ENCODE assay signal across 49 mouse cellular contexts in the genomic region with DNA sequence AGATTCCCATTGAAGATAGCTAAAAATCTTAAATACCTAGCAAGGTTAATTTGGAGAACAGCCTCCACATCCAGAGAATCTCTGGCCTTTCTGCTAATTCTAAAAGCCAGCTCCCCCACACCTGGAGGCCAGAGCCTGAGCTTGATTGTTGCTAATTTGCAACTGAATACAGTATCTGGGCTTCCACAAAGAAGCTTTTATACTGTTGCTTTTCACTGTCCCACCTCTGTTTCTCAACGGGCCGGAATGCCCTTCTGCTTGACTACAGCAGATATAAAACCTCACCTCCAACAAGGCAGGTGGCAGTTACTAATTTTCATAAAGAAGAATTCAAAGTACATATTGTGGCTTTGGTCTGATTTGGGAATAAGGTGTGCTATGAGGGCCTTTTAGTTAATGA. TPM values are rescaled to one million over a fixed set of nuclear protein-coding genes. Genes with fewer than 3 reads are reported as not detected.
"Had no signal": no experiment of that assay in that cellular context is flagged by ENCODE, and none has a peak within 500 bp of the region (broad histone marks: within the 10 kb centered on the region; RNA-seq: fewer than 3 reads in every experiment).

No protein-coding gene starts in this region.

- H3K9me3 ChIP-seq: heart, embryonic 15.5 days; hindbrain, embryonic 12.5 days; hindbrain, embryonic 15.5 days; intestine, embryonic 15.5 days; kidney, embryonic 15.5 days had no signal

- H3K4me2 ChIP-seq: heart, embryonic 12.5 days; heart, embryonic 13.5 days; heart, embryonic 15.5 days; hindbrain, embryonic 12.5 days; hindbrain, embryonic 13.5 days; hindbrain, embryonic 14.5 days; hindbrain, embryonic 15.5 days; intestine, embryonic 15.5 days; kidney, embryonic 15.5 days had no signal

- H3K27ac ChIP-seq: heart, embryonic 13.5 days; heart, embryonic 15.5 days; hindbrain, embryonic 10.5 days; hindbrain, embryonic 12.5 days; hindbrain, embryonic 13.5 days; hindbrain, embryonic 14.5 days; hindbrain, embryonic 15.5 days; hindbrain, postnatal 0 days; intestine, embryonic 15.5 days; kidney, embryonic 15.5 days; kidney, postnatal 0 days; layer of hippocampus, adult 2 months; left cerebral cortex, adult 2 months had no signal

- H3K4me1 ChIP-seq: heart, embryonic 12.5 days; heart, embryonic 13.5 days; heart, embryonic 15.5 days; hindbrain, embryonic 10.5 days; hindbrain, embryonic 12.5 days; hindbrain, embryonic 13.5 days; hindbrain, embryonic 15.5 days; intestine, embryonic 15.5 days; kidney, embryonic 15.5 days had no signal

- H3K27me3 ChIP-seq: heart, embryonic 12.5 days; heart, embryonic 13.5 days; heart, embryonic 15.5 days; hindbrain, embryonic 12.5 days; hindbrain, embryonic 13.5 days; hindbrain, embryonic 15.5 days; intestine, embryonic 15.5 days; kidney, embryonic 15.5 days had no signal

- ATAC-seq: hindbrain, embryonic 16.5 days; hindbrain, postnatal 0 days; inflammation-experienced regulatory T-cells, adult 6 months; intestine, embryonic 15.5 days; intestine, embryonic 16.5 days; intestine, postnatal 0 days had no signal

- H3K9ac ChIP-seq: heart, embryonic 12.5 days; heart, embryonic 13.5 days; heart, embryonic 15.5 days; hindbrain, embryonic 12.5 days; hindbrain, embryonic 13.5 days; hindbrain, embryonic 14.5 days; hindbrain, embryonic 15.5 days; intestine, embryonic 15.5 days; kidney, embryonic 15.5 days had no signal

- DNase-seq: heart, postnatal 10 days; heart, postnatal 14 days; heart, postnatal 36 days; heart, postnatal 4 days; kidney, adult 11 months; kidney, adult 18-20 months; kidney, adult 2 months; kidney, adult 8-10 months; kidney, adult 9 months; kidney, postnatal 10 days; kidney, postnatal 14 days; kidney, postnatal 25 days; kidney, postnatal 36 days; kidney, postnatal 4 days; layer of hippocampus, postnatal 36 days had no signal

- H3K4me3 ChIP-seq: heart, embryonic 12.5 days; heart, embryonic 13.5 days; heart, embryonic 15.5 days; hindbrain, embryonic 10.5 days; hindbrain, embryonic 12.5 days; hindbrain, embryonic 13.5 days; hindbrain, embryonic 15.5 days; intestine, embryonic 15.5 days; kidney, embryonic 15.5 days; layer of hippocampus, adult 2 months; left cerebral cortex, adult 2 months had no signal

- H3K36me3 ChIP-seq: heart, embryonic 12.5 days; heart, embryonic 13.5 days; heart, embryonic 15.5 days; hindbrain, embryonic 10.5 days; hindbrain, embryonic 12.5 days; hindbrain, embryonic 13.5 days; hindbrain, embryonic 15.5 days; intestine, embryonic 15.5 days; kidney, embryonic 15.5 days had no signal

RNA-seq across cellular contexts. Expression of a gene that starts 15.1 kb away (rescaled TPM):
- total RNA-seq: heart, postnatal 10 days; heart, postnatal 14 days; heart, postnatal 25 days; heart, postnatal 36 days; heart, postnatal 4 days; hematopoietic stem cell, adult 5-6 weeks; hindbrain, postnatal 0 days; layer of hippocampus, adult 18-20 months; layer of hippocampus, adult 2 months; layer of hippocampus, adult 8-10 months; layer of hippocampus, postnatal 10 days; layer of hippocampus, postnatal 14 days; layer of hippocampus, postnatal 25 days; layer of hippocampus, postnatal 36 days; left cerebral cortex, adult 18-20 months; left cerebral cortex, adult 2 months; left cerebral cortex, adult 8-10 months had no signal
- polyA plus RNA-seq: heart, embryonic 12.5 days; heart, embryonic 13.5 days; heart, embryonic 14.5 days; heart, embryonic 15.5 days; heart, embryonic 16.5 days; heart, postnatal 0 days; hindbrain, embryonic 10.5 days; hindbrain, embryonic 11.5 days; hindbrain, embryonic 12.5 days; hindbrain, embryonic 13.5 days; hindbrain, embryonic 14.5 days; hindbrain, embryonic 15.5 days; hindbrain, embryonic 16.5 days; hindbrain, postnatal 0 days; inflammation-experienced regulatory T-cells, adult 6 months; intestine, embryonic 14.5 days; intestine, embryonic 15.5 days; intestine, embryonic 16.5 days; intestine, postnatal 0 days; kidney, embryonic 14.5 days; kidney, embryonic 15.5 days; kidney, embryonic 16.5 days; kidney, postnatal 0 days had no signal
